19 mouse cellular contexts compared by ENCODE assay signal in the genomic region with DNA sequence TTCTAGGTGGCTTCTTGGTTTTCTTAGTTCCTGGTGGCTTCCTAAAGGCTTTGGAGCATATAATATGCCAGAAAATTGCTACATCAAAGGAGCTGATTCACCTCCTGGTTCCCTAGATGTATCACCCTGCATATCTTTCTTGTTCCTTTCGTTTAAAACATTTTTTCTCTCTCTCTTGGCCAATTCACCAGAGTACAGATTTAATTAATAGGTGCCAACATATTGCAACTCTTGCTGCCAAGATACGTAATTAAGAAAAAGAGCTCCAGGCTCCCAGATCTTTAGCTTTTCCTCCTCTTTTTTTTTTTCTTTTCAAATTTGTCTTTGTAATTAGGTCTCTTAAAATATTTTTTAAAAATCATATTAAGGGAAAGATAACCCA.
DNase-seq lines count a peak whose midpoint lies in the region; ATAC-seq and TF ChIP-seq lines count a peak whose summit lies in the region.
"Had no signal": no experiment of that assay in that cellular context is flagged by ENCODE, and none has a peak within 500 bp of the region (broad histone marks: within the 10 kb centered on the region; RNA-seq: fewer than 3 reads in every experiment).

No protein-coding gene starts in this region.

- no peak overlapping the region for H3K4me2 ChIP-seq in forebrain, embryonic 14.5 days (ENCODE audit: low read length)
- H3K4me2 ChIP-seq in forebrain, embryonic 12.5 days, result no peak overlapping the region
- H3K4me2 ChIP-seq in forebrain, embryonic 16.5 days (ENCODE audit: low read length), result peak overlapping the region; percentile 41
- H3K4me2 ChIP-seq: embryonic facial prominence, embryonic 15.5 days; hindbrain, embryonic 12.5 days; intestine, embryonic 15.5 days had no signal

- H3K36me3 ChIP-seq in forebrain, embryonic 14.5 days (ENCODE audit: control insufficient read depth, insufficient read depth, low read length), result no peaks in the 10 kb centered on the region
- no peaks in the 10 kb centered on the region for H3K36me3 ChIP-seq in forebrain, embryonic 12.5 days (replicated peaks)
- no peaks in the 10 kb centered on the region for H3K36me3 ChIP-seq in forebrain, embryonic 16.5 days (ENCODE audit: control insufficient read depth, insufficient read depth)
- H3K36me3 ChIP-seq: embryonic facial prominence, embryonic 15.5 days; heart, embryonic 10.5 days; hindbrain, embryonic 12.5 days; intestine, embryonic 15.5 days had no signal

- H3K4me3 ChIP-seq in forebrain, embryonic 14.5 days (ENCODE audit: low read depth, low read length), result no peak overlapping the region
- H3K4me3 ChIP-seq in forebrain, embryonic 12.5 days (replicated peaks), result no peak overlapping the region
- peak overlapping the region; percentile 39; the same call in 1 of the 2 replicates for H3K4me3 ChIP-seq in layer of hippocampus, adult 2 months
- no peak overlapping the region for H3K4me3 ChIP-seq in forebrain, embryonic 16.5 days (replicated peaks; ENCODE audit: low read length)
- H3K4me3 ChIP-seq: embryonic facial prominence, embryonic 15.5 days; erythroblast, embryonic 14.5 days; heart, embryonic 10.5 days; hindbrain, embryonic 12.5 days; intestine, embryonic 15.5 days had no signal

- no peak for TF ChIP-seq CTCF in layer of hippocampus, adult 2 months (conservative IDR thresholded peaks at IDR 0.05)

- H3K4me1 ChIP-seq in forebrain, embryonic 14.5 days (ENCODE audit: control insufficient read depth, insufficient read depth, low read length), result no peaks in the 10 kb centered on the region
- no peaks in the 10 kb centered on the region for H3K4me1 ChIP-seq in forebrain, embryonic 12.5 days
- H3K4me1 ChIP-seq in forebrain, embryonic 16.5 days (replicated peaks; ENCODE audit: control insufficient read depth, insufficient read depth, low read length), result peaks cover 2% of the 10 kb centered on the region; the same call in 1 of the 2 replicates
- H3K4me1 ChIP-seq: embryonic facial prominence, embryonic 15.5 days; heart, embryonic 10.5 days; hindbrain, embryonic 12.5 days; intestine, embryonic 15.5 days had no signal

- peak; percentile 80 for DNase-seq in forebrain, embryonic 14.5 days (ENCODE audit: low spot score)
- DNase-seq in layer of hippocampus, adult 2 months (ENCODE audit: low spot score in 2 of 2), result peak in 1 of 2 experiments; percentile 2
- DNase-seq in layer of hippocampus, adult 9-11 months, result no peak
- no peak for DNase-seq in adipocyte (ENCODE audit: low spot score)
- no peak for DNase-seq in lung, postnatal 25 days (ENCODE audit: low spot score)
- DNase-seq: adrenal gland, postnatal 14 days; cerebellum, adult 11 months; cerebellum, adult 8-10 months; embryo, embryonic 11 days; gastrocnemius, postnatal 10 days; heart, adult 18-20 months; heart, postnatal 4 days had no signal

- no peaks in the 10 kb centered on the region for H3K27me3 ChIP-seq in forebrain, embryonic 14.5 days (replicated peaks; ENCODE audit: control insufficient read depth, insufficient read depth, low read length)
- no peaks in the 10 kb centered on the region for H3K27me3 ChIP-seq in forebrain, embryonic 12.5 days
- no peaks in the 10 kb centered on the region for H3K27me3 ChIP-seq in forebrain, embryonic 16.5 days (replicated peaks; ENCODE audit: control insufficient read depth, insufficient read depth, low read length)
- H3K27me3 ChIP-seq: embryonic facial prominence, embryonic 15.5 days; hindbrain, embryonic 12.5 days; intestine, embryonic 15.5 days had no signal

- 0 out of 2 replicates have a peak, but pooled peaks have one; percentile 57 for ATAC-seq in forebrain, embryonic 14.5 days
- no peak for ATAC-seq in forebrain, embryonic 12.5 days (ENCODE audit: low FRiP score)
- ATAC-seq in forebrain, embryonic 16.5 days, result peak; percentile 83
- ATAC-seq: intestine, embryonic 15.5 days had no signal

- WGBS in forebrain, embryonic 14.5 days, result 47% methylated on average over 2 of the region's 2 CpGs
- WGBS in forebrain, embryonic 12.5 days, result 67% methylated on average over 2 of the region's 2 CpGs
- WGBS in forebrain, embryonic 16.5 days, result 29% methylated on average over 2 of the region's 2 CpGs

- no peak overlapping the region for H3K9ac ChIP-seq in forebrain, embryonic 14.5 days (ENCODE audit: low read length)
- no peak overlapping the region for H3K9ac ChIP-seq in forebrain, embryonic 12.5 days
- no peak overlapping the region for H3K9ac ChIP-seq in forebrain, embryonic 16.5 days (replicated peaks; ENCODE audit: low read depth, low read length)
- H3K9ac ChIP-seq: embryonic facial prominence, embryonic 15.5 days; hindbrain, embryonic 12.5 days; intestine, embryonic 15.5 days had no signal

- H3K9me3 ChIP-seq in forebrain, embryonic 14.5 days (replicated peaks; ENCODE audit: control insufficient read depth, low read length), result no peaks in the 10 kb centered on the region
- no peaks in the 10 kb centered on the region for H3K9me3 ChIP-seq in forebrain, embryonic 12.5 days
- H3K9me3 ChIP-seq in forebrain, embryonic 16.5 days (ENCODE audit: control insufficient read depth, low read length), result no peaks in the 10 kb centered on the region
- H3K9me3 ChIP-seq: embryonic facial prominence, embryonic 15.5 days; heart, embryonic 10.5 days; hindbrain, embryonic 12.5 days; intestine, embryonic 15.5 days had no signal

- H3K27ac ChIP-seq in forebrain, embryonic 14.5 days (ENCODE audit: low read depth, low read length), result peak overlapping the region; percentile 44; the same call in 1 of the 2 replicates
- no peak overlapping the region for H3K27ac ChIP-seq in forebrain, embryonic 12.5 days
- H3K27ac ChIP-seq in layer of hippocampus, adult 2 months, result no peak overlapping the region; the same call in 1 of the 2 replicates
- H3K27ac ChIP-seq in forebrain, embryonic 16.5 days (ENCODE audit: low read length), result peak overlapping the region; percentile 79
- H3K27ac ChIP-seq: embryonic facial prominence, embryonic 15.5 days; heart, embryonic 10.5 days; hindbrain, embryonic 12.5 days; intestine, embryonic 15.5 days had no signal

Comparison
In these comparisons a context has a peak if more than half of its experiments do, and no peak if none do; other contexts are left out.
1. H3K27ac ChIP-seq: peak in forebrain, embryonic 14.5 days (single experiment) and forebrain, embryonic 16.5 days (single experiment); none in forebrain, embryonic 12.5 days (single experiment) and layer of hippocampus, adult 2 months (single experiment).